Mouse (Mus musculus): Measurements from ENCODE around the gene 3110082I17Rik. TPM values are rescaled to one million over a fixed set of nuclear protein-coding genes. Genes with fewer than 3 reads are reported as not detected.

Gene 3110082I17Rik
- polyA plus RNA-seq, 1 experiment: 7.1 TPM

DNA sequence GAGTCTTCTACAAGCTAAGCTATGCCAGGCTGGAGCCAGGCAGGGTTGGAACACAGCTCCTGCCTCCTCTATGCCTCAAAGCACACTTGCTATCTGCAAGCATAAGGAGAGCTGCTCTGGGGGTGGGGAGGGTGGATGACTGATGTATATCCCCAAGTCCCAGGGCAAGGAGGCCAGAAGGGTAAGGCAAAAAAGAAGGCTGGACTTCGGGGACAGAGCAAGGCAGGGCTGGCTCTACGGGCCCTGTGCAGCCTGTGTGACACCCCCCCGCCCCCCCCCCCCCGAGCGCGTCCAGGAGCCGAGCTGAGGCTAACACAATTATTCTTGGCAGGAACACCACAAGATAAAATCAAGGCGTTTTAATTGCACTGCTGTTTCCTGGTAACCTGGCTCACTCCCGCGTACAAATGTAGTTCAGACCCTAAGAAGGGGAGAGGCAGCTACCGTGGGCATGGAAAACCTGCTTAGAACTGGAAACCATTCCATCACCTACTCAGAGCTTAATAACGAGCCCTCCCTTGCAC, 30.4 kb downstream of the 3110082I17Rik start:
- DNase-seq: no peak
- 49% methylated on average over 12 of the region's 12 CpGs for WGBS
- no peak for TF ChIP-seq CTCF (IDR thresholded peaks at IDR 0.05; ENCODE audit: borderline replicate concordance, insufficient read depth, low read depth, low read length)
- Histone ChIP-seq H3K4me1 (ENCODE audit: control insufficient read depth, insufficient read depth, low read length) (peaks cover 24% of the 10 kb centered on the region), H3K4me3 (replicated peaks; ENCODE audit: insufficient read depth, low read depth, low read length) (no peak overlapping the region), H3K27ac (ENCODE audit: insufficient read depth, low read length) (no peak overlapping the region), H3K27me3 (ENCODE audit: control insufficient read depth, insufficient read depth, low read length) (no peaks in the 10 kb centered on the region)

DNA sequence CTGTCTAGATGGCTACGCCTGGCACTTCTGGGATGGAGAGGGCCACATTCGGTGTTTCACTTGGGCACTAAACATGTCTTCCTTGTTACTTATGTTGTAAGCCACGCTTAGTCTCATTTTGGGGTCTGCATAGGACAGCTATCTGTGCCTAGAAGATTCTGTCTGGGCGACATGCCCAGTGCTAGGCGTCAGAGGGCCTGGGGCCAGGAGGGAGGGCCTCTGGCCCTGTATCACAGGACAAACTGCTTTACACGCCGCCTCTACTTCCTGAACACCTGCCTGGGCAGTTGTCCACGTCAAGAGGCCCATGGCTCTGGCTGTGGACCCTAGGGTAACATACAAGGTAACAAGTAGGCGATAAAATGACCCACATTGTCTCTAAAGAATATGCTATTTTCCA, 32.3 kb downstream of the 3110082I17Rik start:
- DNase-seq: peak in 1 of 2 experiments; percentile 42
- Histone ChIP-seq H3K27ac (ENCODE audit: insufficient read depth, low read length) (no peak overlapping the region), H3K4me3 (replicated peaks; ENCODE audit: insufficient read depth, low read depth, low read length) (no peak overlapping the region), H3K4me1 (ENCODE audit: control insufficient read depth, insufficient read depth, low read length) (peaks cover 28% of the 10 kb centered on the region), H3K27me3 (ENCODE audit: control insufficient read depth, insufficient read depth, low read length) (no peaks in the 10 kb centered on the region)
- TF ChIP-seq CTCF (IDR thresholded peaks at IDR 0.05; ENCODE audit: borderline replicate concordance, insufficient read depth, low read depth, low read length) (no peak), POLR2A (IDR thresholded peaks at IDR 0.05; ENCODE audit: borderline replicate concordance, insufficient read depth, low read length) (no peak)
- 20% methylated on average over 9 of the region's 9 CpGs for WGBS

DNA sequence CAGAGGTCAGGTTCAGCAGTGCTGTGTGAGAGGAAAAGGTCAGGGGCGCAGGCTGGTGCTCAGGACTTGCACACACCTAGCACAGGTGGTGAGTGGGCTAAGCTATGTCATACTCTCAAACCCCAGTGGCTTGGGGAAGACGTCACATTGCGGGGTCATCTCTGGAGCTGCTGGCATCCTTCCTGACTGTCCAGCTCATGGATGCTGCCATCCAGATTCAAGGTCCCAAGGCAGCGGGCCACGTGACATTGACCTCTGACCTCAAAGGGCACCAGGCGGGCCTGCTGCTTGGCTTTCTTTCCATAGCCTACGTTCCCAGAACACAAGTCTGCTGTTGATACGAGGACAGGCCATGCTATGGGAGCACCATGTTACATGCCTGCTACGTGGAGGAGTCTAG, 33.3 kb downstream of the 3110082I17Rik start:
- Histone ChIP-seq H3K4me1 (ENCODE audit: control insufficient read depth, insufficient read depth, low read length) (peaks cover 32% of the 10 kb centered on the region), H3K27ac (ENCODE audit: insufficient read depth, low read length) (no peak overlapping the region), H3K27me3 (ENCODE audit: control insufficient read depth, insufficient read depth, low read length) (no peaks in the 10 kb centered on the region), H3K4me3 (replicated peaks; ENCODE audit: insufficient read depth, low read depth, low read length) (no peak overlapping the region)
- TF ChIP-seq POLR2A (IDR thresholded peaks at IDR 0.05; ENCODE audit: borderline replicate concordance, insufficient read depth, low read length) (no peak), CTCF (IDR thresholded peaks at IDR 0.05; ENCODE audit: borderline replicate concordance, insufficient read depth, low read depth, low read length) (no peak)
- DNase-seq: no peak
- 91% methylated on average over 9 of the region's 9 CpGs for WGBS

DNA sequence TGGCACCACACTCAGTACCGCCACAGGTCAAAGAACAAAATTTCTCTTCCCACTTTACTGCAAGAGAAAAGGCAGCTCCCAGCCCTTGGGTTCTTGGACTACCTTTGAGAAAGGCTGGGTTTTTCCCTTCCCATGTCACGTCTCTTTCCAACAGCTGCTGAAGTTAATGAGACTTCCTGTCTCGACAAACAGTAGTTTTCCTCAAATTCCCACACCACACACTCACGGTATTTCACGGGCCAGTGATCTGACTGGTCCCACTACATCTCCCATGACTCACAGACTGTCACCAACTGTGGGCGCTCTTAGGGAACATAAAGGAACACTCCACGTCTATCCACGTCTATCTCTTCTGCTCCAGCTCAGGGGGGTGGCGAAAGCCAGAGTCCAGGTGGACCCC, 35.1 kb downstream of the 3110082I17Rik start:
- no peak for DNase-seq
- TF ChIP-seq CTCF (IDR thresholded peaks at IDR 0.05; ENCODE audit: borderline replicate concordance, insufficient read depth, low read depth, low read length) (no peak), POLR2A (IDR thresholded peaks at IDR 0.05; ENCODE audit: borderline replicate concordance, insufficient read depth, low read length) (no peak)
- no peak overlapping the region for H3K4me3 ChIP-seq (replicated peaks; ENCODE audit: insufficient read depth, low read depth, low read length)
- H3K27me3 ChIP-seq (ENCODE audit: control insufficient read depth, insufficient read depth, low read length): no peaks in the 10 kb centered on the region
- 76% methylated on average over 9 of the region's 9 CpGs for WGBS
- H3K4me1 ChIP-seq (ENCODE audit: control insufficient read depth, insufficient read depth, low read length): peaks cover 30% of the 10 kb centered on the region
- H3K27ac ChIP-seq (ENCODE audit: insufficient read depth, low read length): no peak overlapping the region

DNA sequence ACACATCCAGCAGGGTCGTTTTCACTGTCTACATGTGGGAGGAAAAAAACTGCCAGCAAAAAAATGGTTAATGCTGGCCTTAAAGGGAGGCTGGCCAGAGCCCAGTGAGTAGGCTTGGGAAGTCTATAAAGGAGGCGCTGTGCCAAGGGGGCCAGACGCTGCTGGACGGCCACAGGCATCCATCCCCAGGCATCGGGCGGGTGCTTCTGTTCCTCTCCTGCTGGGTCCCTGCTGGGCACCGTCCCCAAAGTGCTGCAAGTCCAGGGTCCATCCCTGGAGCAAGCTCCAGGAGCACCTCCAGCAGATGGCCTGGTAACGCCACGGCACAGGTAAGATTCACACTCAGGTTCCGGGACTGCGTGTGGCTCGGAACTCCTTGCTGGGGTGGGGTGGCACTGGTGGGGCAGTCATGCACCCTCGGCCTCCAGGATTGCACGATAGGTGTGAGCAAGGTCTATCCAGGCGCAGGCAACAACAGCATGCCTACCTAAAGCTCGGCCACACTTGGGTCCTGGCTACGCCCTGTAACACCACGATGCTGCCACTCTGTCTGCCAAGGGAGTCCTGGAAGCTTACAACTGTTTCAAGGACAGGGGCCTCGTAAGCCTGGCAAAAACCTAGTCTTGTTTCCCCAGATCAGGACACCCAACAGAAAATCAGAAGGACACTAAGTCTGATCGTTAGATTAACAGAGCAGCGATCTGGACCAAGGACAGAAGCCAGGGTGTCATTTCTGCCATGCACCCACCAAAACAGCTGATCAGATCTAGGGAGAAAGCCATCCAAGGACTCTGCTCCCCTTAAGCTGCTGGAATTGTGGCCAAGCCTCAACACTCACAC, 37.1 kb downstream of the 3110082I17Rik start, which contains the start of gene Gper1:
Gene Gper1, plus strand, starts transcription at position 126 of the 840 bp plus-strand sequence.
- DNase-seq: peak; percentile 53 to 59
- TF ChIP-seq CTCF (IDR thresholded peaks at IDR 0.05; ENCODE audit: borderline replicate concordance, insufficient read depth, low read depth, low read length) (no peak), POLR2A (IDR thresholded peaks at IDR 0.05; ENCODE audit: borderline replicate concordance, insufficient read depth, low read length) (no peak)
- no peak within 1 kb of the TSS for H3K4me3 ChIP-seq (replicated peaks; ENCODE audit: insufficient read depth, low read depth, low read length)
- WGBS: 15% methylated on average over 21 of the region's 21 CpGs
- H3K27me3 ChIP-seq (ENCODE audit: control insufficient read depth, insufficient read depth, low read length): no peaks in the 10 kb centered on the region
- H3K4me1 ChIP-seq (ENCODE audit: control insufficient read depth, insufficient read depth, low read length): peaks cover 18% of the 10 kb centered on the region
- H3K27ac ChIP-seq (ENCODE audit: insufficient read depth, low read length): no peak within 1 kb of the TSS

DNA sequence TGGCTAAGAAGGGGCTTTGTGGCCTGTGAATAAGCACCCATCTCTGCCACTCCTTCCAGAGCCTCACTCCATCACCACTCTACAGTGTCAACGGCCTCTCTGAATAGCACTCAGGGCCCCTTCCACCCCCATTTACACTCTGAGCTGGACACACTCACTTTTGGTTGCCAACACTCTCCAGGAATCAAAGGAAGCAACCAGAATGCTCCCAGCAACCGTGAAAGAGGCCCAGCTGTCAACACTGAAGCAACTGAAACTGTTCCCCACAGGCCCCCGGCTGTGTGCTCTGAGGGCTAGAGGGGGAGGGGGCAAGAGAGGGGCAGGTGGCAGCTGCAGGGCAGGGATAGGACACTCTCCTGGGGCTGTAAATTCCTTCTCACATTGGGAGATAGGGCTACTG, 41.7 kb downstream of the 3110082I17Rik start:
- 13% methylated on average over 3 of the region's 3 CpGs for WGBS
- H3K27ac ChIP-seq (ENCODE audit: insufficient read depth, low read length): no peak overlapping the region
- no peak for TF ChIP-seq CTCF (IDR thresholded peaks at IDR 0.05; ENCODE audit: borderline replicate concordance, insufficient read depth, low read depth, low read length)
- no peak for TF ChIP-seq POLR2A (IDR thresholded peaks at IDR 0.05; ENCODE audit: borderline replicate concordance, insufficient read depth, low read length)
- no peak overlapping the region for H3K4me3 ChIP-seq (replicated peaks; ENCODE audit: insufficient read depth, low read depth, low read length)
- H3K4me1 ChIP-seq (ENCODE audit: control insufficient read depth, insufficient read depth, low read length): peaks cover 21% of the 10 kb centered on the region
- DNase-seq: no peak
- no peaks in the 10 kb centered on the region for H3K27me3 ChIP-seq (ENCODE audit: control insufficient read depth, insufficient read depth, low read length)

DNA sequence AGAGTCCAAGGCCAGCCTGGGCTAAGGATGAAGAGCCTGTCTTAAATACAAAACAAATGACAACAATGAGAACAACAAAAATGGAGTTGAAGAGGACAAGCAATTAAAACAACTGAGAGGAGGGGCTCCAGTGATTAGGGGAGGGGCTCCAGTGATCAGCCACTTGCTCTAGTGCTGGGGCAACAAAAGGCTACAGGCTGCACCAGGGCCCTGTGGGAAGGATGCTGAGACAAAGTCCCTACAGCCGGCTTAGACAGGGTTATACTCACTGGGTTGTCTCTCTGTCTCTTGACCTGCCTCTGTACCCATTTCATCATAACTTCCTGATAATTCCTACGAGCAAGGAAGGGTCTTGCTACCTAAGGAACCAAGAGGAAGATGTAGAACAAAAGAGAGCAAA, 42.2 kb downstream of the 3110082I17Rik start:
- WGBS: 74% methylated on average over 2 of the region's 2 CpGs
- no peak for DNase-seq
- no peak overlapping the region for H3K27ac ChIP-seq (ENCODE audit: insufficient read depth, low read length)
- no peak overlapping the region for H3K4me3 ChIP-seq (replicated peaks; ENCODE audit: insufficient read depth, low read depth, low read length)
- H3K4me1 ChIP-seq (ENCODE audit: control insufficient read depth, insufficient read depth, low read length): peaks cover 18% of the 10 kb centered on the region
- H3K27me3 ChIP-seq (ENCODE audit: control insufficient read depth, insufficient read depth, low read length): no peaks in the 10 kb centered on the region
- TF ChIP-seq CTCF (IDR thresholded peaks at IDR 0.05; ENCODE audit: borderline replicate concordance, insufficient read depth, low read depth, low read length) (no peak), POLR2A (IDR thresholded peaks at IDR 0.05; ENCODE audit: borderline replicate concordance, insufficient read depth, low read length) (no peak)

DNA sequence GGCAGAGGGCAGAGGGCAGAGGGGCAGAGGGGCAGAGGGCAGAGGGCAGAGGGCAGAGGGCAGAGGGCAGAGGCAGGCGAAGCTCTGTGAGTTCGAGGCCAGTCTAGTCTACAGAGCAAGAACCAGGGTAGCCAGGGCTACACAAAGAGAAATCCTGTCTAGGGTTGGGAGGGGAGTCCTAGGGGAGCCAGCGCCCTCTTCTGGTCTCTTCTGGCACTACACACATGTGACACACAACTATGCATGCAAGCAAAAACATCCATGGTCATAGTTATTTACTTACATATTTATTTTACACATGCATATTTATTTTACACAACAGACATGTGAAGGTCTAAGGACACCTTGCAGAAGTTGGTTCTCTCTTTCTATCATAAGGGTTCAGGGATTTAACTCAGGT, 42.8 kb downstream of the 3110082I17Rik start:
- TF ChIP-seq POLR2A (IDR thresholded peaks at IDR 0.05; ENCODE audit: borderline replicate concordance, insufficient read depth, low read length): no peak
- 0 out of 2 replicates have a peak, but pooled peaks have one; percentile 16 for TF ChIP-seq CTCF (IDR thresholded peaks at IDR 0.05; ENCODE audit: borderline replicate concordance, insufficient read depth, low read depth, low read length)
- no peak for DNase-seq
- Histone ChIP-seq H3K27ac (ENCODE audit: insufficient read depth, low read length) (no peak overlapping the region), H3K4me1 (ENCODE audit: control insufficient read depth, insufficient read depth, low read length) (peaks cover 14% of the 10 kb centered on the region), H3K27me3 (ENCODE audit: control insufficient read depth, insufficient read depth, low read length) (no peaks in the 10 kb centered on the region), H3K4me3 (replicated peaks; ENCODE audit: insufficient read depth, low read depth, low read length) (no peak overlapping the region)
- 93% methylated on average over 3 of the region's 3 CpGs for WGBS
